19 mouse cellular contexts compared by ENCODE assay signal in genomic region chr7:26139623-26140022, GRCm38 (mm10). TPM values are rescaled to one million over a fixed set of nuclear protein-coding genes. Genes with fewer than 3 reads are reported as not detected.
"Had no signal": no experiment of that assay in that cellular context is flagged by ENCODE, and none has a peak within 500 bp of the region (broad histone marks: within the 10 kb centered on the region; RNA-seq: fewer than 3 reads in every experiment).

No protein-coding gene starts in this region.

RNA-seq across cellular contexts. Expression of gene Cyp2b9, which starts 33.6 kb away (rescaled TPM):
- polyA plus RNA-seq: cerebellum, adult 2 months; cortical plate, adult 2 months; embryonic facial prominence, embryonic 10.5 days; embryonic facial prominence, embryonic 11.5 days; embryonic facial prominence, embryonic 12.5 days; embryonic facial prominence, embryonic 13.5 days; embryonic facial prominence, embryonic 14.5 days; embryonic facial prominence, embryonic 15.5 days; erythroblast, embryonic 14.5 days; forebrain, embryonic 10.5 days; forebrain, embryonic 11.5 days; forebrain, embryonic 12.5 days; forebrain, embryonic 13.5 days; forebrain, embryonic 14.5 days; forebrain, embryonic 15.5 days; forebrain, embryonic 16.5 days; forebrain, postnatal 0 days; frontal cortex, adult 2 months; gonadal fat pad, adult 2 months had no signal
